Mouse (Mus musculus): ENCODE data around the gene Tenm4.

Tenm4 gene

GRCm38 (mm10) chr7:96203812-96204560 is 32.9 kb downstream of the Tenm4 start:
- no peak for DNase-seq (ENCODE audit: low spot score in 2 of 2)

- DNase-seq (ENCODE audit: low spot score in 2 of 2): no peak
Observed at GRCm38 (mm10) chr7:96204809-96205350, 33.8 kb downstream of the Tenm4 start.

- DNase-seq (ENCODE audit: low spot score in 2 of 2): no peak
Observed at GRCm38 (mm10) chr7:96207071-96207470, 36.0 kb downstream of the Tenm4 start.

- DNase-seq (ENCODE audit: low spot score in 2 of 2): no peak
Observed at GRCm38 (mm10) chr7:96209783-96210524, 38.9 kb downstream of the Tenm4 start.

- no peak for DNase-seq (ENCODE audit: low spot score in 2 of 2)
Observed at GRCm38 (mm10) chr7:96210525-96211369, 39.7 kb downstream of the Tenm4 start.

GRCm38 (mm10) chr7:96211618-96212021 is 40.6 kb downstream of the Tenm4 start:
- DNase-seq (ENCODE audit: low spot score in 2 of 2): no peak

- no peak for DNase-seq (ENCODE audit: low spot score in 2 of 2)
Observed at GRCm38 (mm10) chr7:96212224-96212591, 41.2 kb downstream of the Tenm4 start.

GRCm38 (mm10) chr7:96212592-96213541 is 41.8 kb downstream of the Tenm4 start:
- no peak for DNase-seq (ENCODE audit: low spot score in 2 of 2)

GRCm38 (mm10) chr7:96213741-96214140 is 42.7 kb downstream of the Tenm4 start:
- no peak for DNase-seq (ENCODE audit: low spot score in 2 of 2)

- DNase-seq (ENCODE audit: low spot score in 2 of 2): no peak
Observed at GRCm38 (mm10) chr7:96214876-96215275, 43.8 kb downstream of the Tenm4 start.

- DNase-seq (ENCODE audit: low spot score in 2 of 2): no peak
Observed at GRCm38 (mm10) chr7:96215894-96216509, 45.0 kb downstream of the Tenm4 start.

- DNase-seq (ENCODE audit: low spot score in 2 of 2): no peak
Observed at GRCm38 (mm10) chr7:96219386-96219785, 48.3 kb downstream of the Tenm4 start.

GRCm38 (mm10) chr7:96220647-96221046 is 49.6 kb downstream of the Tenm4 start:
- DNase-seq (ENCODE audit: low spot score in 2 of 2): no peak

- no peak for DNase-seq (ENCODE audit: low spot score in 2 of 2)
Observed at GRCm38 (mm10) chr7:96222569-96222968, 51.5 kb downstream of the Tenm4 start.

GRCm38 (mm10) chr7:96228562-96229268 is 57.7 kb downstream of the Tenm4 start:
- DNase-seq (ENCODE audit: low spot score in 2 of 2): no peak

GRCm38 (mm10) chr7:96230006-96230719 is 59.1 kb downstream of the Tenm4 start:
- no peak for DNase-seq (ENCODE audit: low spot score in 2 of 2)

- no peak for DNase-seq (ENCODE audit: low spot score in 2 of 2)
Observed at GRCm38 (mm10) chr7:96230720-96231241, 59.7 kb downstream of the Tenm4 start.

GRCm38 (mm10) chr7:96235847-96236246 is 64.8 kb downstream of the Tenm4 start:
- DNase-seq (ENCODE audit: low spot score in 2 of 2): no peak

GRCm38 (mm10) chr7:96240661-96241060 is 69.6 kb downstream of the Tenm4 start:
- DNase-seq (ENCODE audit: low spot score in 2 of 2): peak; percentile 2 to 13

All from heart, adult 9 months (tissue).